Comparison of ENCODE assay signal across 31 mouse cellular contexts in genomic region chr6:15537279-15537678, GRCm38 (mm10).
"Had no signal": no experiment of that assay in that cellular context is flagged by ENCODE, and none has a peak within 500 bp of the region (broad histone marks: within the 10 kb centered on the region; RNA-seq: fewer than 3 reads in every experiment).

No protein-coding gene starts in this region.

- H3K9ac ChIP-seq: limb, embryonic 12.5 days; limb, embryonic 13.5 days; limb, embryonic 15.5 days; liver, embryonic 12.5 days; liver, embryonic 13.5 days; liver, embryonic 14.5 days; liver, embryonic 15.5 days; liver, postnatal 0 days; lung, embryonic 14.5 days; lung, embryonic 15.5 days; midbrain, embryonic 12.5 days; midbrain, embryonic 13.5 days; midbrain, embryonic 15.5 days had no signal

- ATAC-seq: liver, embryonic 12.5 days; liver, postnatal 0 days; lung, postnatal 0 days; midbrain, embryonic 13.5 days; midbrain, embryonic 15.5 days; midbrain, embryonic 16.5 days had no signal

- H3K36me3 ChIP-seq: limb, embryonic 10.5 days; limb, embryonic 12.5 days; limb, embryonic 13.5 days; limb, embryonic 15.5 days; liver, embryonic 12.5 days; liver, embryonic 13.5 days; liver, embryonic 15.5 days; lung, embryonic 15.5 days; midbrain, embryonic 10.5 days; midbrain, embryonic 12.5 days; midbrain, embryonic 13.5 days; midbrain, embryonic 15.5 days had no signal

- H3K4me2 ChIP-seq: limb, embryonic 12.5 days; limb, embryonic 13.5 days; limb, embryonic 15.5 days; liver, embryonic 11.5 days; liver, embryonic 12.5 days; liver, embryonic 13.5 days; liver, embryonic 15.5 days; lung, embryonic 14.5 days; lung, embryonic 15.5 days; midbrain, embryonic 11.5 days; midbrain, embryonic 12.5 days; midbrain, embryonic 13.5 days; midbrain, embryonic 15.5 days had no signal

- H3K4me1 ChIP-seq: limb, embryonic 10.5 days; limb, embryonic 12.5 days; limb, embryonic 13.5 days; limb, embryonic 15.5 days; liver, embryonic 12.5 days; liver, embryonic 13.5 days; liver, embryonic 15.5 days; lung, embryonic 15.5 days; megakaryocyte, embryonic 14.5 days; midbrain, embryonic 10.5 days; midbrain, embryonic 12.5 days; midbrain, embryonic 13.5 days; midbrain, embryonic 15.5 days had no signal

- H3K27ac ChIP-seq: limb, embryonic 10.5 days; limb, embryonic 12.5 days; limb, embryonic 13.5 days; limb, embryonic 15.5 days; liver, embryonic 12.5 days; liver, embryonic 13.5 days; liver, embryonic 14.5 days; liver, embryonic 15.5 days; lung, embryonic 15.5 days; macrophage; midbrain, embryonic 10.5 days; midbrain, embryonic 12.5 days; midbrain, embryonic 13.5 days; midbrain, embryonic 15.5 days had no signal

- H3K4me3 ChIP-seq: limb, embryonic 10.5 days; limb, embryonic 12.5 days; limb, embryonic 13.5 days; limb, embryonic 15.5 days; liver, embryonic 12.5 days; liver, embryonic 13.5 days; liver, embryonic 15.5 days; lung, embryonic 15.5 days; megakaryocyte, embryonic 14.5 days; midbrain, embryonic 10.5 days; midbrain, embryonic 12.5 days; midbrain, embryonic 13.5 days; midbrain, embryonic 15.5 days; myocyte had no signal

- H3K27me3 ChIP-seq: limb, embryonic 12.5 days; limb, embryonic 13.5 days; limb, embryonic 15.5 days; liver, embryonic 12.5 days; liver, embryonic 13.5 days; liver, embryonic 15.5 days; lung, embryonic 15.5 days; megakaryocyte, embryonic 14.5 days; midbrain, embryonic 12.5 days; midbrain, embryonic 13.5 days; midbrain, embryonic 15.5 days had no signal

- H3K9me3 ChIP-seq: limb, embryonic 10.5 days; limb, embryonic 12.5 days; limb, embryonic 13.5 days; limb, embryonic 15.5 days; liver, embryonic 12.5 days; liver, embryonic 13.5 days; liver, embryonic 15.5 days; lung, embryonic 15.5 days; megakaryocyte, embryonic 14.5 days; midbrain, embryonic 10.5 days; midbrain, embryonic 12.5 days; midbrain, embryonic 13.5 days; midbrain, embryonic 15.5 days had no signal

- DNase-seq: left cerebral cortex, postnatal 4 days; liver; liver, embryonic 13.5 days; liver, postnatal 0 days; lung, adult 18-20 months; lung, adult 2 months; lung, embryonic 14.5 days; lung, postnatal 10 days; lung, postnatal 14 days; lung, postnatal 36 days; lung, postnatal 4 days; midbrain, embryonic 14.5 days had no signal
